22 mouse cellular contexts compared by ENCODE assay signal in genomic region chr8:77408527-77409215, GRCm38 (mm10).
A peak's percentile ranks its signal among the peaks of the same experiment; 100 is the strongest.
DNase-seq lines count a peak whose midpoint lies in the region; ATAC-seq lines count a peak whose summit lies in the region.
"Had no signal": no experiment of that assay in that cellular context is flagged by ENCODE, and none has a peak within 500 bp of the region (broad histone marks: within the 10 kb centered on the region; RNA-seq: fewer than 3 reads in every experiment).

No protein-coding gene starts in this region.

- no peak overlapping the region for H3K4me2 ChIP-seq in forebrain, embryonic 14.5 days (ENCODE audit: low read length)
- H3K4me2 ChIP-seq in forebrain, embryonic 11.5 days (ENCODE audit: low read depth, low read length, severe bottlenecking), result no peak overlapping the region
- no peak overlapping the region for H3K4me2 ChIP-seq in heart, embryonic 15.5 days
- H3K4me2 ChIP-seq in lung, embryonic 16.5 days (ENCODE audit: low read depth, low read length), result no peak overlapping the region
- no peak overlapping the region for H3K4me2 ChIP-seq in stomach, embryonic 16.5 days (ENCODE audit: low read depth, low read length)
- H3K4me2 ChIP-seq: hindbrain, embryonic 13.5 days; limb, embryonic 13.5 days; liver, embryonic 12.5 days; midbrain, embryonic 15.5 days; neural tube, embryonic 12.5 days had no signal

- H3K36me3 ChIP-seq in forebrain, embryonic 14.5 days (ENCODE audit: control insufficient read depth, insufficient read depth, low read length), result no peaks in the 10 kb centered on the region
- no peaks in the 10 kb centered on the region; the same call in 1 of the 2 replicates for H3K36me3 ChIP-seq in forebrain, embryonic 11.5 days (ENCODE audit: control insufficient read depth, insufficient read depth, low read length)
- H3K36me3 ChIP-seq in heart, embryonic 15.5 days, result peaks cover 34% of the 10 kb centered on the region
- peaks cover 46% of the 10 kb centered on the region for H3K36me3 ChIP-seq in heart, embryonic 10.5 days
- H3K36me3 ChIP-seq in lung, embryonic 16.5 days (ENCODE audit: control insufficient read depth, insufficient read depth, low read length), result peaks cover 6% of the 10 kb centered on the region; the same call in 1 of the 2 replicates
- H3K36me3 ChIP-seq in stomach, embryonic 16.5 days (ENCODE audit: control insufficient read depth, insufficient read depth, low read length), result peaks cover 8% of the 10 kb centered on the region; the same call in 1 of the 2 replicates
- H3K36me3 ChIP-seq: hindbrain, embryonic 13.5 days; midbrain, embryonic 15.5 days had no signal

- 86% methylated on average over 19 of the region's 19 CpGs for WGBS in forebrain, embryonic 14.5 days
- 94% methylated on average over 19 of the region's 19 CpGs for WGBS in forebrain, embryonic 11.5 days
- WGBS in heart, embryonic 15.5 days, result 80% methylated on average over 19 of the region's 19 CpGs
- WGBS in heart, embryonic 10.5 days, result 89% methylated on average over 19 of the region's 19 CpGs
- WGBS in lung, embryonic 16.5 days, result 72% methylated on average over 19 of the region's 19 CpGs
- 83% methylated on average over 19 of the region's 19 CpGs for WGBS in stomach, embryonic 16.5 days

- H3K9me3 ChIP-seq in forebrain, embryonic 14.5 days (replicated peaks; ENCODE audit: control insufficient read depth, low read length), result no peaks in the 10 kb centered on the region
- no peaks in the 10 kb centered on the region for H3K9me3 ChIP-seq in forebrain, embryonic 11.5 days (ENCODE audit: control insufficient read depth, low read length)
- H3K9me3 ChIP-seq in heart, embryonic 15.5 days (replicated peaks), result no peaks in the 10 kb centered on the region
- H3K9me3 ChIP-seq in heart, embryonic 10.5 days, result no peaks in the 10 kb centered on the region
- H3K9me3 ChIP-seq in lung, embryonic 16.5 days (ENCODE audit: control insufficient read depth, low read length), result no peaks in the 10 kb centered on the region
- H3K9me3 ChIP-seq in stomach, embryonic 16.5 days (replicated peaks; ENCODE audit: control insufficient read depth, low read length), result no peaks in the 10 kb centered on the region
- H3K9me3 ChIP-seq: forebrain, embryonic 10.5 days; hindbrain, embryonic 13.5 days; limb, embryonic 13.5 days; liver, embryonic 12.5 days; midbrain, embryonic 15.5 days; neural tube, embryonic 12.5 days had no signal

- no peaks in the 10 kb centered on the region for H3K4me1 ChIP-seq in forebrain, embryonic 14.5 days (ENCODE audit: control insufficient read depth, insufficient read depth, low read length)
- H3K4me1 ChIP-seq in forebrain, embryonic 11.5 days (replicated peaks; ENCODE audit: control insufficient read depth, insufficient read depth, low read length), result no peaks in the 10 kb centered on the region
- H3K4me1 ChIP-seq in heart, embryonic 15.5 days (replicated peaks), result peaks cover 3% of the 10 kb centered on the region; the same call in 1 of the 2 replicates
- H3K4me1 ChIP-seq in heart, embryonic 10.5 days, result no peaks in the 10 kb centered on the region
- H3K4me1 ChIP-seq in lung, embryonic 16.5 days (replicated peaks; ENCODE audit: control insufficient read depth, insufficient read depth, low read length), result peaks cover 2% of the 10 kb centered on the region; the same call in 1 of the 2 replicates
- H3K4me1 ChIP-seq in stomach, embryonic 16.5 days (ENCODE audit: control insufficient read depth, insufficient read depth, low read length), result no peaks in the 10 kb centered on the region
- H3K4me1 ChIP-seq: hindbrain, embryonic 13.5 days; limb, embryonic 13.5 days; liver, embryonic 12.5 days; midbrain, embryonic 15.5 days; neural tube, embryonic 12.5 days had no signal

- H3K9ac ChIP-seq in forebrain, embryonic 14.5 days (ENCODE audit: low read length), result no peak overlapping the region
- H3K9ac ChIP-seq in forebrain, embryonic 11.5 days (ENCODE audit: low read length), result no peak overlapping the region
- no peak overlapping the region for H3K9ac ChIP-seq in heart, embryonic 15.5 days
- no peak overlapping the region for H3K9ac ChIP-seq in lung, embryonic 16.5 days (ENCODE audit: low read length)
- no peak overlapping the region for H3K9ac ChIP-seq in stomach, embryonic 16.5 days (ENCODE audit: low read length)
- H3K9ac ChIP-seq: hindbrain, embryonic 13.5 days; limb, embryonic 13.5 days; liver, embryonic 12.5 days; midbrain, embryonic 15.5 days; neural tube, embryonic 12.5 days had no signal

- H3K27me3 ChIP-seq in forebrain, embryonic 14.5 days (replicated peaks; ENCODE audit: control insufficient read depth, insufficient read depth, low read length), result no peaks in the 10 kb centered on the region
- H3K27me3 ChIP-seq in forebrain, embryonic 11.5 days (ENCODE audit: control insufficient read depth, insufficient read depth, low read length), result no peaks in the 10 kb centered on the region
- H3K27me3 ChIP-seq in heart, embryonic 15.5 days, result no peaks in the 10 kb centered on the region
- H3K27me3 ChIP-seq in heart, embryonic 10.5 days (ENCODE audit: insufficient read depth, poor library complexity, severe bottlenecking), result no peaks in the 10 kb centered on the region
- H3K27me3 ChIP-seq in lung, embryonic 16.5 days (ENCODE audit: control insufficient read depth, insufficient read depth, low read depth, low read length), result no peaks in the 10 kb centered on the region
- no peaks in the 10 kb centered on the region for H3K27me3 ChIP-seq in stomach, embryonic 16.5 days (ENCODE audit: control insufficient read depth, insufficient read depth, low read length)
- H3K27me3 ChIP-seq: hindbrain, embryonic 13.5 days; limb, embryonic 13.5 days; liver, embryonic 12.5 days; midbrain, embryonic 15.5 days; neural tube, embryonic 12.5 days had no signal

- no peak overlapping the region for H3K27ac ChIP-seq in forebrain, embryonic 14.5 days (ENCODE audit: low read depth, low read length)
- H3K27ac ChIP-seq in forebrain, embryonic 11.5 days (ENCODE audit: low read depth, low read length), result no peak overlapping the region
- peak overlapping the region; percentile 34; the same call in 1 of the 2 replicates for H3K27ac ChIP-seq in heart, embryonic 15.5 days
- no peak overlapping the region for H3K27ac ChIP-seq in heart, embryonic 10.5 days
- H3K27ac ChIP-seq in lung, embryonic 16.5 days (ENCODE audit: low read length), result peak overlapping the region; percentile 59
- peak overlapping the region; percentile 44 for H3K27ac ChIP-seq in stomach, embryonic 16.5 days (ENCODE audit: low read length)
- H3K27ac ChIP-seq: forebrain, embryonic 10.5 days; hindbrain, embryonic 13.5 days; limb, embryonic 13.5 days; liver, embryonic 12.5 days; macrophage; midbrain, embryonic 15.5 days; neural tube, embryonic 12.5 days had no signal

- H3K4me3 ChIP-seq in forebrain, embryonic 14.5 days (ENCODE audit: low read depth, low read length), result no peak overlapping the region
- no peak overlapping the region for H3K4me3 ChIP-seq in forebrain, embryonic 11.5 days (ENCODE audit: low read depth, low read length)
- H3K4me3 ChIP-seq in heart, embryonic 15.5 days, result no peak overlapping the region
- no peak overlapping the region for H3K4me3 ChIP-seq in heart, embryonic 10.5 days
- no peak overlapping the region for H3K4me3 ChIP-seq in lung, embryonic 16.5 days (ENCODE audit: low read length)
- H3K4me3 ChIP-seq in stomach, embryonic 16.5 days (replicated peaks; ENCODE audit: low read length), result no peak overlapping the region
- H3K4me3 ChIP-seq: forebrain, embryonic 10.5 days; hindbrain, embryonic 13.5 days; limb, embryonic 13.5 days; liver, embryonic 12.5 days; midbrain, embryonic 15.5 days; neural tube, embryonic 12.5 days had no signal

- peak; percentile 17 for DNase-seq in forebrain, embryonic 14.5 days (ENCODE audit: low spot score)
- DNase-seq in forebrain, embryonic 11.5 days (ENCODE audit: low spot score), result no peak
- DNase-seq in heart, embryonic 10.5 days (ENCODE audit: low spot score), result no peak
- DNase-seq in lung, postnatal 36 days, result no peak
- no peak for DNase-seq in left cerebral cortex, postnatal 4 days
- DNase-seq: cerebellum, adult 18-20 months; cerebellum, postnatal 14 days; gastrocnemius, postnatal 10 days; kidney, adult 11 months; kidney, postnatal 4 days; right cerebral cortex, postnatal 14 days; thymus, postnatal 14 days had no signal

- no peak for ATAC-seq in forebrain, embryonic 14.5 days
- no peak for ATAC-seq in forebrain, embryonic 11.5 days (replicated peaks; ENCODE audit: low FRiP score)
- ATAC-seq in heart, embryonic 15.5 days (replicated peaks; ENCODE audit: insufficient number of reproducible peaks, insufficient read depth, low FRiP score, low read depth), result no peak
- peak; percentile 71 for ATAC-seq in lung, embryonic 16.5 days (ENCODE audit: low read depth)
- peak; percentile 40; the same call in 1 of the 2 replicates for ATAC-seq in stomach, embryonic 16.5 days (ENCODE audit: insufficient read depth, low FRiP score)
- ATAC-seq: liver, embryonic 12.5 days; midbrain, embryonic 15.5 days had no signal

- intact Hi-C loops in left cerebral cortex, postnatal 4 days (cut with DNase I), result no loop called here

Comparison
In these comparisons a context has a peak if more than half of its experiments do, and no peak if none do; other contexts are left out.
1. H3K27ac ChIP-seq: peak in heart, embryonic 15.5 days (single experiment), lung, embryonic 16.5 days (single experiment) and stomach, embryonic 16.5 days (single experiment); none in forebrain, embryonic 14.5 days (single experiment), forebrain, embryonic 11.5 days (single experiment) and heart, embryonic 10.5 days (single experiment).
2. ATAC-seq: peak in lung, embryonic 16.5 days (single experiment) and stomach, embryonic 16.5 days (single experiment); none in forebrain, embryonic 14.5 days (single experiment), forebrain, embryonic 11.5 days (single experiment) and heart, embryonic 15.5 days (single experiment).